Mouse (Mus musculus): Measurements from ENCODE around the gene Gm10638.

GRCm38 (mm10) chr8:86787891-86788420 lies 42.5 kb downstream of the Gm10638 start:
- TF ChIP-seq CHD2 (IDR thresholded peaks at IDR 0.05; ENCODE audit: low read length), result no peak
- no peak for TF ChIP-seq MAX (IDR thresholded peaks at IDR 0.05; ENCODE audit: low read length)
- TF ChIP-seq TBP (IDR thresholded peaks at IDR 0.05; ENCODE audit: low read depth, low read length), result no peak
- no peak for TF ChIP-seq RAD21 (IDR thresholded peaks at IDR 0.05; ENCODE audit: low read depth, low read length)
- TF ChIP-seq TAL1 (IDR thresholded peaks at IDR 0.05; ENCODE audit: low read length), result no peak
- TF ChIP-seq KAT2A (conservative IDR thresholded peaks at IDR 0.05; ENCODE audit: low read depth, low read length), result no peak
- TF ChIP-seq USF1 (IDR thresholded peaks at IDR 0.05; ENCODE audit: low read depth, low read length), result no peak
- TF ChIP-seq MAFK (IDR thresholded peaks at IDR 0.05; ENCODE audit: borderline replicate concordance, low read depth, low read length), result no peak
